ENCODE assay signal across 18 mouse cellular contexts in genomic region chr9:116329147-116329546, GRCm38 (mm10).
DNase-seq lines count a peak whose midpoint lies in the region; ATAC-seq and TF ChIP-seq lines count a peak whose summit lies in the region.
"Had no signal": no experiment of that assay in that cellular context is flagged by ENCODE, and none has a peak within 500 bp of the region (broad histone marks: within the 10 kb centered on the region; RNA-seq: fewer than 3 reads in every experiment).

No protein-coding gene starts in this region.

- H3K27me3 ChIP-seq in spleen, adult 2 months (ENCODE audit: control insufficient read depth, insufficient read depth, low read length): no peaks in the 10 kb centered on the region
- H3K27me3 ChIP-seq: forebrain, embryonic 13.5 days; heart, embryonic 13.5 days; hindbrain, embryonic 13.5 days; midbrain, embryonic 12.5 days had no signal

- 9% methylated on average over 5 of the region's 5 CpGs for WGBS in spleen, adult 2 months

- peak; percentile 99 for ATAC-seq in inflammation-experienced regulatory T-cells, adult 6 months
- ATAC-seq: forebrain, embryonic 13.5 days; lung, postnatal 0 days had no signal

- peak; percentile 22 to 71 for DNase-seq in spleen, adult 2 months (ENCODE audit: low read depth in 1 of 2, low spot score in 2 of 2)
- no peak for DNase-seq in spleen, postnatal 14 days (ENCODE audit: low spot score in 2 of 2)
- DNase-seq in T-cell, adult 2 months (ENCODE audit: low spot score): peak; percentile 82
- DNase-seq in thymus, postnatal 14 days: peak; percentile 45
- no peak for DNase-seq in right cerebral cortex, postnatal 10 days (ENCODE audit: low spot score in 2 of 2)
- no peak for DNase-seq in frontal cortex, adult 2 months (ENCODE audit: extremely low spot score in 1 of 2, low spot score in 1 of 2)
- DNase-seq: adrenal gland, postnatal 36 days; gastrocnemius, postnatal 10 days; kidney, adult 18-20 months; kidney, postnatal 4 days; right cerebral cortex, postnatal 4 days had no signal

- no peak for TF ChIP-seq CTCF in spleen, adult 2 months (IDR thresholded peaks at IDR 0.05; ENCODE audit: extremely low read depth, insufficient read depth, insufficient read length, insufficient replicate concordance)

- H3K27ac ChIP-seq in spleen, adult 2 months (ENCODE audit: insufficient read depth, low read length): peak overlapping the region; percentile 27; the same call in 1 of the 2 replicates
- H3K27ac ChIP-seq: forebrain, embryonic 13.5 days; heart, embryonic 13.5 days; hindbrain, embryonic 13.5 days; midbrain, embryonic 12.5 days had no signal

- H3K4me3 ChIP-seq in spleen, adult 2 months (ENCODE audit: extremely low read depth, insufficient read depth, insufficient read length): no peak overlapping the region
- H3K4me3 ChIP-seq: forebrain, embryonic 13.5 days; heart, embryonic 13.5 days; hindbrain, embryonic 13.5 days; midbrain, embryonic 12.5 days; myocyte had no signal

- H3K36me3 ChIP-seq in spleen, adult 2 months (ENCODE audit: control insufficient read depth, insufficient read depth, low read length): no peaks in the 10 kb centered on the region
- H3K36me3 ChIP-seq: heart, embryonic 13.5 days; hindbrain, embryonic 13.5 days; midbrain, embryonic 12.5 days had no signal

- no peak for TF ChIP-seq POLR2A in spleen, adult 2 months (IDR thresholded peaks at IDR 0.05; ENCODE audit: low read depth, low read length)

- peaks cover 23% of the 10 kb centered on the region; the same call in 1 of the 2 replicates for H3K4me1 ChIP-seq in spleen, adult 2 months (ENCODE audit: control insufficient read depth, insufficient read depth, insufficient read length)
- H3K4me1 ChIP-seq: forebrain, embryonic 13.5 days; midbrain, embryonic 12.5 days had no signal

Comparison
In these comparisons a context has a peak if more than half of its experiments do, and no peak if none do; other contexts are left out.
1. DNase-seq: peak in spleen, adult 2 months (2 of 2), T-cell, adult 2 months (single experiment) and thymus, postnatal 14 days (single experiment); none in spleen, postnatal 14 days (0 of 2), right cerebral cortex, postnatal 10 days (0 of 2) and frontal cortex, adult 2 months (0 of 2).